Mouse (Mus musculus): ENCODE data around the gene Mybpc2.

The Mybpc2 gene

DNA sequence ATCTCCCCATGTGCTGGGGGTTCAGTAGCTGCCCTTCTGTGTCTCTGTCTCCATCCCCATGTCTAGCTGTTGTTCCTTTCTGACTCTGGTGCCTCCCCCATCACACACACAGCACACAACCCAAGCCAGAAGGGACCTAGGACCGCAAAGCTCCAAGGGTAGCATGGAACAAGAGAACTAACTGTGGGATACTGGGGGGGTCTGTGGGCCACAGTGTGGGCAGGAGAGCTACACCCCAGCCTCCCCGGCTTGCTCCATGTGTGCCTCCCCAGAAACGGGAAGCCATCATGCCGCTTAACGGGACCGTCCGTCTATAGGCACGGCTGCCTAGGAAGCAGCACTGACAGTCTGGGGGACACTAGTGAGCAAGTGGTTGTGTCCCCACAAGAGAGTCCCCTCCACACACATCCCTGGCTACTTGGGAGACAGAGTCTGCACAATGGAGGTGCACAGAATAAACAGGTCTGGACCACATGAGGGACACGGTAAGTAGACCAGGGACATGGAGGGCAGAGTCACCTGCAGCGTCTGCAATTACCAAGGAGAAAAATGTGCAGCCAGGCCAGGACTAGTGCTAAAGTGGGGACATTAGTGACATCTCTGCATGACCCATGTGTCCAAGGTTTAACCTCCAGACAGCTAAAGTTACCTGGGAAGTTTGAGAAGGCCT is 60.8 kb downstream of the Mybpc2 start:
- no peak for DNase-seq (ENCODE audit: low read depth, low spot score)

DNA sequence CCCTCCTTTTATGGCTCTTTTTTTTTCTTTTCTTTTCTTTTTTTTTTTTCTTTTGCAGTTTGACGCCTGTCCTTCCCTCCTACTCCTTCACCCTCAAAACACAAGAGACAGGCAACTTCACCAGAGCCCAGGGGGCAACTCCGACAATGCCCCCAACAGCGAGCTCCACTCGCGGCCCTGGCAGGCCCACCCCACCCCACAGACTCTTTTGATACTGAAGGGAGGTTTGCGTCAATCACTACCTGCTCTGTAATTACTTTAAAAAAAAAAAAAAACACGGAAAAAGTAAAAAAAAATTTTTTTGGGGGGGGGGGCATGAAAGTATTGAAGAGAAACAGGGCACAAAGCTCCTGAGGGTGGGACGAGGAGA is 61.4 kb downstream of the Mybpc2 start:
- no peak for DNase-seq (ENCODE audit: low read depth, low spot score)

DNA sequence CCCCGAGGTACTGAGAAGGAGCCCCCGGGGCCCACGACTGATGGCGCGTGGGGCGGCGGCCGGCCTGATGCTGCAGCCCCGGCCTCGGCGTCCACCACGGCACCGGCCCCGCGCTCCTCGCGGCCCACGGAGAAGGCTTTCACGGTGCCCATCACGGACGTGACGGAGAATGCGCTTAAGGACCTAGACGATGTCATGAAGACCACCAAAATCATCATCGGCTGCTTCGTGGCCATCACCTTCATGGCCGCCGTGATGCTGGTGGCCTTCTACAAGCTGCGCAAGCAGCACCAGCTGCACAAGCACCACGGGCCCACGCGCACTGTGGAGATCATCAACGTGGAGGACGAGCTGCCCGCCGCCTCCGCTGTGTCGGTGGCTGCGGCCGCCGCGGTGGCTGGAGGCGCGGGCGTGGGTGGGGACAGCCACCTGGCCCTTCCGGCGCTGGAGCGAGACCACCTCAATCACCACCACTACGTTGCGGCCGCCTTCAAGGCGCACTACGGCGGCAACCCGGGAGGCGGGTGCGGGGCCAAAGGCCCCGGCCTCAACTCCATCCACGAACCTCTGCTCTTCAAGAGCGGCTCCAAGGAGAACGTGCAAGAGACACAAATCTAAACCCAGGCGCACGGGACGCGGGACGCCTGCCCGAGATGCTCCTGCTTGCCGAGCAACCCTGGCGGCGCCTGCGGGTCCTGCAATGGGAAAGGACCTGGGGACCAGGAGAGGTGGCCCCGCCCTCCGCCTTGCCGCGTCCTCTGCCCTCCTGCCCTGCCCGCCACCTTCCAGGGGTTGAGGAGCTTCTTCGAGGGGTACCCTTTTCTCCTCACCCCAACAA is 62.0 kb downstream of the Mybpc2 start:
- DNase-seq (ENCODE audit: low read depth, low spot score), result no peak

DNA sequence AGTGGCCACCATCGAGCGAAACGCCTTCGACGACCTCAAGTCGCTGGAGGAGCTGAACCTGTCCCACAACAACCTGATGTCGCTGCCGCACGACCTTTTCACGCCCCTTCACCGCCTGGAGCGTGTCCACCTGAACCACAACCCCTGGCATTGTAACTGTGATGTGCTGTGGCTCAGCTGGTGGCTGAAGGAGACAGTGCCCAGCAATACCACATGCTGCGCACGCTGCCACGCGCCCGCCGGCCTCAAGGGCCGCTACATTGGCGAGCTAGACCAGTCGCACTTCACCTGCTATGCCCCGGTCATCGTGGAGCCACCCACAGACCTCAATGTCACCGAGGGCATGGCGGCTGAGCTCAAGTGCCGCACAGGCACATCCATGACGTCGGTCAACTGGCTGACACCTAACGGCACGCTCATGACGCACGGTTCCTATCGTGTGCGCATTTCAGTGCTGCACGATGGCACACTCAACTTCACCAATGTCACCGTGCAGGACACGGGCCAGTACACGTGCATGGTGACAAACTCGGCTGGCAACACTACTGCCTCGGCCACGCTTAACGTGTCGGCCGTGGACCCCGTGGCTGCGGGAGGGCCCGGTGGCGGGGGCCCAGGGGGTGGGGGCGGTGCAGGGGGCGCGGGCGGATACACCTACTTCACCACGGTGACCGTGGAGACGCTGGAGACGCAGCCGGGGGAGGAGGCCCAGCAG is 62.8 kb downstream of the Mybpc2 start:
- no peak for DNase-seq (ENCODE audit: low read depth, low spot score)

DNA sequence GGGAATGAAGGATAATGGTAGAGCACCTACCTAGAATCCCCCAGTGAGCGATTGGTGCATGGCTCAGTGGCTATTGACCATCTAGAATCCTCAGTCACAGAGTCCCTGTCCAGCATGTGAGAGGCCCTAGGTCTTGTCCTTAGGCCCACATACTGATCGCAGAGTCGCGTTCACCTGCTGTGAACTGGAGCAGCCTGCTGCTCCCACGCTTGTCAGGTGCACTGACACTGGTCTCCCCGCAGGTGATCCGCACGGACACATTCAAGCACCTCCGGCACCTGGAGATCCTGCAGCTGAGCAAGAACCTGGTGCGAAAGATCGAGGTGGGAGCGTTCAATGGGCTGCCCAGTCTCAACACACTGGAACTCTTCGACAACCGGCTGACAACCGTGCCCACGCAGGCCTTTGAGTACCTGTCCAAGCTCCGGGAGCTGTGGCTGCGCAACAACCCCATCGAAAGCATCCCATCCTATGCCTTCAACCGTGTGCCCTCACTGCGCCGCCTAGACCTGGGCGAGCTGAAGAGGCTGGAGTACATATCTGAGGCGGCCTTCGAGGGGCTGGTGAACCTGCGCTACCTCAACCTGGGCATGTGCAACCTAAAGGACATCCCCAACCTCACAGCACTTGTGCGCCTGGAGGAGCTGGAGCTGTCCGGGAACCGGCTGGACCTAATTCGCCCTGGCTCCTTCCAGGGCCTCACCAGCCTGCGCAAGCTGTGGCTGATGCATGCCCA is 63.5 kb downstream of the Mybpc2 start:
- DNase-seq (ENCODE audit: low read depth, low spot score), result no peak

DNA sequence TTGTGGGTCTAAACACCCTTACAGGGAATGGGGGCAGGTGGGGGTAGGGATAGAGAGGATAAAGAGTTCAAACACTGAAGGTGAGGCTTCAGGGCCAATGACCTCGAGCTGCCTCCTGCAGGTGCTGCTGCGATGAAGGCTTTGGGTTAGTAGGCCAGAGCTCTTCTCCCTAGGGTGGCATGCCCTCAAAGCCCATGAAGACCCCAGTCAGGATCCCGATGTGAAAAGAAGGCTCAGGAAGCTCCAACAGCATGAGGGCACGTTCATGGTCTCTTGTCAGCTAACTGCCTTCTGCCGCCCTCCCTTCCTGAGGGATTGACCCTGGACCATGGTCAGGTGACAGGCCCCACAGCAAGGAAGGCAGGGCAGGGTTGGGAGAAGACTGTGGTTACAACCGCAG is 64.4 kb downstream of the Mybpc2 start:
- DNase-seq (ENCODE audit: low read depth, low spot score), result no peak

DNA sequence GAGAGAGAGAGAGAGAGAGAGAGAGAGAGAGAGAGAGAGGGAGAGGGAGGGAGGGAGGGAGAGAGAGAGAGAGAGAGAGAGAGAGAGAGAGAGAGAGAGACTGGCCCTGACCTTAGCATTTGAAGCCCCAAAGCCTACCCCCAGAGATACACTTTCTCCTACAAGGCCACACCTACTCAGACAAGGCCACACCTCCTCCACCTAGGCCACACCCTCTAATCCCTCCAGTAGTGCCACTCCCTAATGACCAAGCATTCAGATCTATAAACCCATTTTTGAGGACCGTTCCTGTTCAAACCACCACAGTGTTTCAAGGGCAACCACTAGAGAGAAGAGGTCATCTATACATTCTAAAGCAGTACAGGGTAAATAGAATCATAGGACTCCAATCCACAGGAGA is 68.2 kb downstream of the Mybpc2 start:
- no peak for DNase-seq (ENCODE audit: low read depth, low spot score)

DNA sequence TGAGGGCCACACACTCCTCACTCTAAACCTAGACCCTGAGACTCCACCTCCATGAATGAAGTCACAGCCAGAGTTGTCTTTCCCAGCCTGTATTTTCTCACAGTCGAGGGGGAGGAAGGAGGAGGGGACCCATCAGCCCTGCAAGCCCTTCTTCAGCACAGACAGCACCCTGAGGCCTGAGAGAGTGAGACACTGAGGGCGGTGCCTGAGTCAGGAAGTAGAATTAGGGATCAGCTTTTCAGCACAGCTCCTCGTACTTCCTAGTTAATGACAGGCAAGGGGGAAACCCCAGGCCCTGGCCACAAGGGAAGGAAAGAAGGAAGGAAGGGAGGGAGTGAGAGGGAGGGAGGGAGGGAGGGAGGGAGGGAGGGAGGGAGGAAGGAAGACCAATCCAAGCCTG is 71.2 kb downstream of the Mybpc2 start:
- DNase-seq (ENCODE audit: low read depth, low spot score), result no peak

Data from c-Kit-negative CD71-positive TER-119-positive erythroid progenitor cells, embryonic 14.5 days (primary cell).